Mouse (Mus musculus): ENCODE data around the gene Ddx31. TPM values are rescaled to one million over a fixed set of nuclear protein-coding genes. Genes with fewer than 3 reads are reported as not detected.

The Ddx31 gene
- 20.1 TPM in 2 replicates for polyA plus RNA-seq (2016; fragmentation: Nextera tagmentation; extraction: Ambion mirVana)

DNA sequence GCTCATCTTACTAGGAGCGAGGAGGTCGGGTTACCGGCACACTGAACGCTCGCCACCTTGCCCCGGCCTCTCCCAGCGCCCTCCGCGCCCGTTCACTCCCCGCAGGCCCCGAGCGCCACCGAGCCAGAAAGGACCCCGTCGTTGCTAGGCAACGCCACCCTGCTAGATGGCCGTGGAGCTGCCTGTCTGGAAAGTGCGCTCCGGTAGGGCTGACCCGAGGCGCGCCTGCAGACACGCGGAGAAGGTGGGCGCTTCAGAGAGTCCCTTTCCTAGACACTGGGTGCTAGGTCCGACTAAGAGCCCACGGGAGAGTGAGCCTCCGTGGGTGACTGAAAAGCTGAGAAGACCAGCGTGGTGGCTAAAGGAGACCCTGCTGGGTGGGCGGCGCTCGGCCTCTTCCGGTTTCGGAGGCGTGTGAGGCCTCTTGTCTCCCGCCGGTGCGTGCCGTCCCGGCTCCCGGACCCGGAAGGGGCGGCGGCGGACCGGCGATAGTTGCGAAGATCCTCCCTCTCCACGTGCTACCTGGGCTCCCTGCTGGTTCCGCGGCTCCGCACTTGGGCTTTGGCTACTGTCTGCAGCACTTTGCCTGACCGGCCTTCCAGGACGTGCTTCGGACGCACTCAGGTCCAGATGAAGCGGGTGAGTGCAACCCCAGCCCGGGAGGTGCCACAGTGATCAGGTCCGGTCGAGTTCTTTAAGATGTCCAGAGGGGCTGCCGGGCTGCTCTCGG is at the start of gene Ddx31, which contains the start of gene Gtf3c4:
Ddx31 (plus strand) TSS at position 185 of the 730 bp plus-strand sequence.
Gtf3c4 (minus strand) TSS at position 139 of the 730 bp plus-strand sequence.
- Histone ChIP-seq H3K4me1 (peaks cover 35% of the 10 kb centered on the region), H3K4me2 (replicated peaks) (peak within 1 kb of the TSS; percentile 87), H3K4me3 (peak within 1 kb of the TSS; percentile 98), H3K27ac (replicated peaks) (peak within 1 kb of the TSS; percentile 87), H3K27me3 (no peaks in the 10 kb centered on the region), H3K9ac (replicated peaks) (peak within 1 kb of the TSS; percentile 91), H3K36me3 (peaks cover 6% of the 10 kb centered on the region; the same call in 1 of the 2 replicates), H3K9me3 (no peaks in the 10 kb centered on the region)
- peak; percentile 94 for ATAC-seq (ENCODE audit: low FRiP score, low read depth)
- under 1% methylated on average over 63 of the region's 63 CpGs for WGBS

GRCm38 (mm10) chr2:28792931-28793610 is 47.1 kb upstream of the Ddx31 start:
- no peak overlapping the region for H3K9ac ChIP-seq (replicated peaks)
- peak overlapping the region; percentile 40 for H3K4me2 ChIP-seq (replicated peaks)
- peak; percentile 77 for ATAC-seq (ENCODE audit: low FRiP score, low read depth)
- H3K36me3 ChIP-seq: no peaks in the 10 kb centered on the region
- peaks cover 7% of the 10 kb centered on the region; the same call in 1 of the 2 replicates for H3K27me3 ChIP-seq
- H3K4me1 ChIP-seq: peaks cover 25% of the 10 kb centered on the region
- 15% methylated on average over 6 of the region's 6 CpGs for WGBS
- H3K9me3 ChIP-seq: no peaks in the 10 kb centered on the region
- peak overlapping the region; percentile 13; the same call in 1 of the 2 replicates for H3K4me3 ChIP-seq
- H3K27ac ChIP-seq (replicated peaks): peak overlapping the region; percentile 52

- Histone ChIP-seq H3K4me2 (replicated peaks) (no peak overlapping the region), H3K4me1 (peaks cover 33% of the 10 kb centered on the region), H3K9me3 (no peaks in the 10 kb centered on the region), H3K4me3 (no peak overlapping the region), H3K27ac (replicated peaks) (no peak overlapping the region), H3K36me3 (no peaks in the 10 kb centered on the region), H3K27me3 (0 out of 2 replicates have a peak, but pooled peaks cover 4% of the 10 kb centered on the region), H3K9ac (replicated peaks) (no peak overlapping the region)
- 83% methylated on average over 5 of the region's 5 CpGs for WGBS
- ATAC-seq (ENCODE audit: low FRiP score, low read depth): no peak
These were observed 45.6 kb upstream of the Ddx31 start for GRCm38 (mm10) chr2:28794623-28795022.

DNA sequence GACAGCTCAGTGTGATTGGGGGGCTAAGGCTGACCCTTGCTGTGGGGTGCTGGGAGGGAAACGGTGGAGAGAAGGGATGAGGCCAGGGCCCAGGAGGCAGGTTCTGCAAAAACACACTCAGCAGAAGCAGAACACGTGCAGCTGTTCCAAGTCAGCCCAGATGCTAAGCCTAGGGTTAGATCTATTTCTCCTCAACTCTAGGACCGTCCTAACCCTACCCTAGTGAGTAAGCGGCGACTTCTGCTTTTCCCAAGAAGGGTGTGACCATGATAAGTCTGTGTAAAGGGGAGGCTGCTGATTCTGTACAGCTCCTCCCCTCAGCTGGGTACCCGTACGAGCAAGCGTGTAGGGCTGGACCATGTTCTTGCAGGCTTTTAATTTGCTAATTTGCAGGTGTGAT is 43.9 kb upstream of the Ddx31 start:
- H3K36me3 ChIP-seq: no peaks in the 10 kb centered on the region
- H3K27ac ChIP-seq (replicated peaks): no peak overlapping the region
- no peak overlapping the region for H3K9ac ChIP-seq (replicated peaks)
- H3K27me3 ChIP-seq: 0 out of 2 replicates have a peak, but pooled peaks cover 4% of the 10 kb centered on the region
- no peaks in the 10 kb centered on the region for H3K9me3 ChIP-seq
- H3K4me2 ChIP-seq (replicated peaks): no peak overlapping the region
- WGBS: 76% methylated on average over 8 of the region's 8 CpGs
- H3K4me1 ChIP-seq: peaks cover 33% of the 10 kb centered on the region
- H3K4me3 ChIP-seq: no peak overlapping the region
- ATAC-seq (ENCODE audit: low FRiP score, low read depth): no peak

DNA sequence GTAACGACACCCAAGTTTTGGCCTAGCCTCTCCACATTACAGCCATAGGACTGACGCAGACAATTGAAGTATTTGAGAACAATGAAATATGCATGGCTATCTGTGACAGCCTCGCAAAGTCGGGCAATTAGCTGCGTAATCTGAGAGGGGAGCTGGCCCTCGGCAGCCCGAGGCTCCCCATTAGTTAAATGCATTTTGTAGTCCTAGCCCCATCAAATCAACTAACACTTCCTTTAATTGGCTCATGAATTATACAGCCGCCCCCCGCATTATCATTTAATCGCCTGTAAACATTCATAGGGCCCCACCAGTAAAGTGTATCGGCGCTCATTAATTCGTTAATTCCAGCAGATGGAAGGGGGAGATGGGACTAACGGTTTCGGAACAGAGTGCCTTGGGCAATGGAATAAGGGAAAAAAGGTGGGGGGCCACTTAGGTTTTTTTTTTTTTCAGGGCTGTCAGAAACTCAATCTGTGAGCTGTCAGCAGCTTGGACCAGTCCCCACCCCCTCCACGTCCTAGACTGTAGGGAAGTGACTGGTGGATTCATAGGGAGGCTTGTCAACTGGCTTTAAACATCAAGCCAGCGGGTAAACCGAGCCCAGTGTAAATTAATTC is 42.6 kb upstream of the Ddx31 start:
- H3K27me3 ChIP-seq: no peaks in the 10 kb centered on the region
- H3K4me2 ChIP-seq (replicated peaks): no peak overlapping the region
- H3K36me3 ChIP-seq: no peaks in the 10 kb centered on the region
- WGBS: 49% methylated on average over 18 of the region's 18 CpGs
- peaks cover 29% of the 10 kb centered on the region for H3K4me1 ChIP-seq
- peak; percentile 77 for ATAC-seq (ENCODE audit: low FRiP score, low read depth)
- H3K27ac ChIP-seq (replicated peaks): peak overlapping the region; percentile 60
- H3K9ac ChIP-seq (replicated peaks): no peak overlapping the region
- no peak overlapping the region for H3K4me3 ChIP-seq
- no peaks in the 10 kb centered on the region for H3K9me3 ChIP-seq

DNA sequence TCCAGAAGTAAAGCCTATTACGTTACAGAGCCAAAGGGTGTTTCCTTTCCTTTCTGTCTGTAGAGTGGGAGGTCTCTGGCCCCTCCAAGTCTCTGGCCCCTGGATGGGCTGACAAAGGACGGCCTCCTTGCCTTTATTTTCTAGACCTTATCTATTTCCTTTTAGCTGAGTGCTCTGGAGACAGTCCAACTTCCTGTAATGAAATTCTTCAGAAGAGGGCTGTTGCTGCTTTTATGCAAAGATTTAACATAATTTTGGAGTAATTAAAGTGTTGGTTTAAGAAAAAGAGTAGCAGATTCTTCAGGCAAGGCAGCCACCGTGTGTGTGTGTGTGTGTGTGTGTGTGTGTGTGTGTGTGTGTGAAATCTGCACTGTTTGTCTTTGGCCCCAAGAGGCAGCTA is 41.8 kb upstream of the Ddx31 start:
- no peak overlapping the region for H3K4me3 ChIP-seq
- no peaks in the 10 kb centered on the region for H3K27me3 ChIP-seq
- H3K9me3 ChIP-seq: no peaks in the 10 kb centered on the region
- no peak overlapping the region for H3K4me2 ChIP-seq (replicated peaks)
- no peak overlapping the region for H3K9ac ChIP-seq (replicated peaks)
- H3K27ac ChIP-seq (replicated peaks): peak overlapping the region; percentile 64
- peaks cover 26% of the 10 kb centered on the region for H3K4me1 ChIP-seq
- ATAC-seq (ENCODE audit: low FRiP score, low read depth): no peak
- 31% methylated on average over 3 of the region's 3 CpGs for WGBS
- H3K36me3 ChIP-seq: no peaks in the 10 kb centered on the region

GRCm38 (mm10) chr2:28799575-28799974 is 40.6 kb upstream of the Ddx31 start:
- no peak for ATAC-seq (ENCODE audit: low FRiP score, low read depth)
- H3K27me3 ChIP-seq: no peaks in the 10 kb centered on the region
- no peaks in the 10 kb centered on the region for H3K9me3 ChIP-seq
- H3K4me3 ChIP-seq: no peak overlapping the region
- H3K36me3 ChIP-seq: no peaks in the 10 kb centered on the region
- WGBS: 77% methylated on average over 2 of the region's 2 CpGs
- H3K9ac ChIP-seq (replicated peaks): no peak overlapping the region
- no peak overlapping the region for H3K27ac ChIP-seq (replicated peaks)
- H3K4me1 ChIP-seq: peaks cover 26% of the 10 kb centered on the region
- H3K4me2 ChIP-seq (replicated peaks): no peak overlapping the region

GRCm38 (mm10) chr2:28803406-28803805 is 36.8 kb upstream of the Ddx31 start:
- ATAC-seq (ENCODE audit: low FRiP score, low read depth): no peak
- no peaks in the 10 kb centered on the region for H3K9me3 ChIP-seq
- H3K4me3 ChIP-seq: no peak overlapping the region
- H3K9ac ChIP-seq (replicated peaks): no peak overlapping the region
- H3K4me1 ChIP-seq: peaks cover 4% of the 10 kb centered on the region
- H3K36me3 ChIP-seq: no peaks in the 10 kb centered on the region
- no peaks in the 10 kb centered on the region for H3K27me3 ChIP-seq
- H3K4me2 ChIP-seq (replicated peaks): no peak overlapping the region
- H3K27ac ChIP-seq (replicated peaks): no peak overlapping the region
- WGBS: 89% methylated on average over 7 of the region's 7 CpGs

DNA sequence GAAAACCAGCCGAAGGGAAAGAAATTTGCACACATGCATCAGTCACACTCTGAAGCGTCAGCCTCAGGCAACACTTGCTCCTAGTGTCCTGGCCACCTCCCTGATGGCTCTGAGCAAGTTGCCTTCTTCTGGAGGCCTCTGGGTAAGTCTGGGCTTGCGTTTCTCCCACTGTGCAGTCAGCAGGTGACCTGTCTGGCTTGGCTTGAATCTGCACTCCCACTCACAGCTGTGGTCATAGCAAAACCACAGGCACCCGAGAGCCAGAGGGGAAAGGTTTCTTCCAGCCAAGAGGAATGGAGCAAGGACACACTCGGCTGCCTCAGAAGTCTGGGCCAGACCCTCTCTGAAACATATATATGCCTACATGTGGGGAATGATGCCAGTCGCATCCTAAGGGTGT is 31.4 kb upstream of the Ddx31 start:
- no peaks in the 10 kb centered on the region; the same call in 1 of the 2 replicates for H3K4me1 ChIP-seq
- no peak overlapping the region for H3K27ac ChIP-seq (replicated peaks)
- no peak overlapping the region for H3K4me3 ChIP-seq
- no peaks in the 10 kb centered on the region for H3K9me3 ChIP-seq
- no peak overlapping the region for H3K9ac ChIP-seq (replicated peaks)
- no peaks in the 10 kb centered on the region for H3K36me3 ChIP-seq
- no peak overlapping the region for H3K4me2 ChIP-seq (replicated peaks)
- H3K27me3 ChIP-seq: no peaks in the 10 kb centered on the region
- 78% methylated on average over 6 of the region's 6 CpGs for WGBS
- no peak for ATAC-seq (ENCODE audit: low FRiP score, low read depth)

- no peak overlapping the region for H3K9ac ChIP-seq (replicated peaks)
- no peaks in the 10 kb centered on the region for H3K36me3 ChIP-seq
- no peaks in the 10 kb centered on the region for H3K9me3 ChIP-seq
- ATAC-seq (ENCODE audit: low FRiP score, low read depth): no peak
- H3K4me1 ChIP-seq: no peaks in the 10 kb centered on the region; the same call in 1 of the 2 replicates
- H3K4me2 ChIP-seq (replicated peaks): no peak overlapping the region
- no peak overlapping the region for H3K4me3 ChIP-seq
- H3K27ac ChIP-seq (replicated peaks): no peak overlapping the region
- no peaks in the 10 kb centered on the region for H3K27me3 ChIP-seq
- WGBS: 42% methylated on average over 5 of the region's 5 CpGs
These were observed 29.8 kb upstream of the Ddx31 start for GRCm38 (mm10) chr2:28810260-28811013.

DNA sequence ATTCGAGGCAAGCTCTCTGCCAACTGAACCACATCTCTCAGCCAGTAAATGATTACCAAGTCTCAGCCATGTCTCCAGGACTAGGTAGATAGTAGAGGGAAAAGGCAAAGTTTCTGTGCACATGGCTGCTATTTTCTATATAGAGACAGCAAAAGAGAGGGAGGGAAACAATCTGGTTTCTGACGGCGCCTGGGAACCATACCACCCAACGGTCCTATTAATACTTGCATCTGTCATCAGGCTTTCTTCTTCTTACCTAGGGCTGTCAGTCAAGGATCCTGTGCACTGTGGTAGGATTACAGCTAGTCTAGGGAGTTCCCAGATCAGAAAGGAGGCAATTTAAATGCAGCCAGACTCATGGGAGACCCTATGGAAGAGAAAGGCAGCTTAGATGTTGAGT is 21.3 kb upstream of the Ddx31 start:
- no peaks in the 10 kb centered on the region for H3K4me1 ChIP-seq
- H3K4me2 ChIP-seq (replicated peaks): no peak overlapping the region
- H3K36me3 ChIP-seq: peaks cover 10% of the 10 kb centered on the region; the same call in 1 of the 2 replicates
- H3K4me3 ChIP-seq: no peak overlapping the region
- WGBS: 83% methylated on average over 4 of the region's 4 CpGs
- H3K27ac ChIP-seq (replicated peaks): no peak overlapping the region
- no peaks in the 10 kb centered on the region for H3K27me3 ChIP-seq
- no peak for ATAC-seq (ENCODE audit: low FRiP score, low read depth)
- H3K9me3 ChIP-seq: no peaks in the 10 kb centered on the region
- H3K9ac ChIP-seq (replicated peaks): no peak overlapping the region
